Mouse (Mus musculus) ES-E14 (cell line): ENCODE data around the gene Imp4.

Experiments used
- CHD2 ChIP-seq: IDR thresholded peaks from 2 replicates; pipeline ENCODE4 v1.6.1; 2014; ENCODE audit warnings: mild to moderate bottlenecking, low read depth, low read length, inconsistent platforms
- HCFC1 ChIP-seq: IDR thresholded peaks from 2 replicates; pipeline ENCODE4 v1.6.1; 2012; ENCODE audit warnings: low read length, inconsistent platforms, borderline replicate concordance; ENCODE audit not compliant: insufficient read depth
- ZC3H11A ChIP-seq: IDR thresholded peaks from 2 replicates; pipeline ENCODE4 v1.6.1; 2012; ENCODE audit warnings: low read depth, mild to moderate bottlenecking, inconsistent platforms, low read length, borderline replicate concordance
- ZNF384 ChIP-seq: IDR thresholded peaks from 2 replicates; pipeline ENCODE4 v1.6.1; 2012; ENCODE audit warnings: low read depth, low read length, inconsistent platforms

DNA sequence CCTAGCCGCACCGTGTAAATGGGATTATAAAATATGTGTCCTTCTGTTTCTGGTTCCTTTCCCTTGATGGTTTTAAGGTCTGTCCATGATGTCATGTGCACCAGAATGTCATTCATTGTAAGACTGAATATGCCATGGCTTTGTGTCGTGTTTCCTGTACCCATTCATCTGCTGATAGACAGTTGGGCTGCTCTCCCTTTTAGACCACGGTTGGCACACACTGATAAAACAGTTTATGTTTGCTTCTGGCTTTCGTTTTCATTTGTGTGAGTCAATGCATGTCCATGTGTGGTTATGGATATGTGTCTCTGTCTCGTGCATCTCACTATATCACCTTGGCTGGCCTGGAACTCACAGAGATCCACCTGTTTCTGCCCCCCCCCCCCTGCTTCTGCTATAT is 25.8 kb downstream of the Imp4 start:
- no peak for TF ChIP-seq ZNF384
- no peak for TF ChIP-seq CHD2
- TF ChIP-seq HCFC1, result no peak
- no peak for TF ChIP-seq ZC3H11A
